Mouse (Mus musculus) liver, adult 2 months (tissue): ENCODE results near the gene Kcna10. TPM values are rescaled to one million over a fixed set of nuclear protein-coding genes. Genes with fewer than 3 reads are reported as not detected.

Experiments
- DNase-seq: peaks from one replicate; pipeline ENCODE4 v3.0.0-alpha.2; 2011; ENCODE audit warnings: low read depth, low spot score; ENCODE audit errors: extremely low read depth
- H3K27ac ChIP-seq: fragments of 200-500 bp; replicated peaks from 2 replicates; pipeline ENCODE4 v1.5.1; 2012; ENCODE audit warnings: low read depth, mild to moderate bottlenecking, control low read depth, inconsistent platforms, low read length; ENCODE audit not compliant: insufficient read depth
- H3K27me3 ChIP-seq: fragments of 200-500 bp; 2 replicates; pipeline ENCODE4 v1.6.1; 2012; ENCODE audit warnings: mild to moderate bottlenecking, moderate library complexity, low read length, inconsistent platforms; ENCODE audit not compliant: control insufficient read depth, insufficient read depth
- H3K36me3 ChIP-seq: fragments of 200-500 bp; 2 replicates; pipeline ENCODE4 v1.6.1; 2012; ENCODE audit warnings: low read length, inconsistent platforms; ENCODE audit not compliant: control insufficient read depth, insufficient read depth
- H3K4me1 ChIP-seq: fragments of 200-500 bp; 2 replicates; pipeline ENCODE4 v1.6.1; 2011; ENCODE audit warnings: low read length; ENCODE audit not compliant: control insufficient read depth, insufficient read depth
- H3K4me3 ChIP-seq: fragments of 200-500 bp; 2 replicates; pipeline ENCODE4 v1.5.1; 2011; ENCODE audit warnings: low read depth, mild to moderate bottlenecking, control low read depth, low read length, moderate library complexity; ENCODE audit not compliant: insufficient read depth
- H3K79me2 ChIP-seq: fragments of 200-500 bp; 2 replicates; pipeline ENCODE4 v1.6.1; 2012; ENCODE audit warnings: inconsistent platforms, mild to moderate bottlenecking, low read length, moderate library complexity; ENCODE audit not compliant: control insufficient read depth, insufficient read depth
- H3K9ac ChIP-seq: fragments of 200-500 bp; 2 replicates; pipeline ENCODE4 v1.6.1; 2012; ENCODE audit warnings: low read depth, mild to moderate bottlenecking, control low read depth, inconsistent platforms, low read length
- CTCF ChIP-seq: fragments of 200-500 bp; IDR thresholded peaks from 2 replicates; pipeline ENCODE4 v1.5.1; 2011; ENCODE audit warnings: low read depth, low read length, control low read depth
- POLR2A ChIP-seq: fragments of 200-500 bp; IDR thresholded peaks from 2 replicates; pipeline ENCODE4 v1.6.1; 2011; ENCODE audit warnings: low read length, control low read depth; ENCODE audit not compliant: insufficient read depth; ENCODE audit errors: extremely low read depth
- WGBS: fragments of 180-500 bp; shearing (Covaris S2); methylation state at CpG from one replicate; pipeline ENCODE4 v1.1.7; 2018; 5-methylcytosine and 5-hydroxymethylcytosine counted together
- polyA plus RNA-seq: library from polyadenylated mRNA; depleted of rRNA; stranded (reverse); fragments of >200 nt; gene quantifications from 2 replicates; pipeline ENCODE4 v1.2.3, GENCODE M21; 2012; rRNA removed
- total RNA-seq: library from RNA; depleted of rRNA; stranded (reverse); fragments of >200 nt; gene quantifications from 2 replicates; pipeline ENCODE4 v1.2.3, GENCODE M21; 2014; rRNA removed

The Kcna10 gene
- not detected in 2 replicates for total RNA-seq
- not detected in 2 replicates for polyA plus RNA-seq

DNA sequence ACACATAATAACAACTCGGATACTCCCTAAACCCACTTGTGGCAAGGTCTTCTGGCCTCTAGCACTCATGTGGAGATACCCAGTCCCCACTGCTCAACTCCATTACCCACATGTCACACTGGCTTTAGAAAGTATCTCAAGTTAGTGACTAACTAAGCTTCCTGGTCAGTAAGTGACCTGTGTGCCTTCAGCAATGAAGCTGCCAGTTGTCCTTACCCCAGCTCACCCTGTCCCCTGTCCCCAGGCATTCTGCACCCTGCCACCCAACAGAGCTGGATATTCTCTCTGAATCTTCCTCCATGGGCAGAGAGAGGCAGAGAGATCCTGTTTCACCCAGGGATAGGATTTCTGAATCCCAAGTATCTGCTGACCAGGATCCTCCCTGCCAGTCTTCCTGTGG lies at the start of gene Kcna10:
Gene Kcna10, plus strand, starts transcription at position 301 of the 400 bp plus-strand sequence.
- Histone ChIP-seq H3K4me3 (no peak within 1 kb of the TSS), H3K9ac (no peak within 1 kb of the TSS), H3K79me2 (no peaks in the 10 kb centered on the region), H3K4me1 (no peaks in the 10 kb centered on the region), H3K27me3 (no peaks in the 10 kb centered on the region), H3K36me3 (no peaks in the 10 kb centered on the region), H3K27ac (no peak within 1 kb of the TSS)
- no peak for TF ChIP-seq POLR2A
- no peak for TF ChIP-seq CTCF
- 64% methylated on average over 1 of the region's 1 CpGs for WGBS
- no peak for DNase-seq

DNA sequence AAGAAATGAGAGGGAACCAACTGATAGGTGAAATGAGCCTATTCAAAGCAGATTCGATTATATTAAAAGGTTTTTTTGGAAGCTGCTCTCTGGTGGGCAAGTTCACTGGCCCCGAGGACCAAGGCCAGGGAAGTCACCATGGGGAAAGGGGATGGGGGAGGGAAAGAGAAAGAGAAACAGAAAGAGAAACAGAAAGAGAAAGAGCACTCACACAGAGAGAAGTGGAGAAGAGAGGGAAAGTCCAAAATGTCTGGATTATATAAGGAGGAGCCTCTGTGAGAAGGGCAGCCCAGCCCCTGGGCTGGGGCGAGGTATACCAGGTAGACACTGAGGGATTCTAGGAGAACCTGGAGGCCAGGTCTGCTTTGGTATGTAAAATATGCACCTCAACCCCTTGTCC lies 48.4 kb upstream of the Kcna10 start:
- 73% methylated on average over 3 of the region's 3 CpGs for WGBS
- Histone ChIP-seq H3K27me3 (no peaks in the 10 kb centered on the region), H3K36me3 (no peaks in the 10 kb centered on the region), H3K4me1 (peaks cover 5% of the 10 kb centered on the region; the same call in 1 of the 2 replicates), H3K9ac (no peak overlapping the region), H3K27ac (no peak overlapping the region), H3K4me3 (no peak overlapping the region), H3K79me2 (no peaks in the 10 kb centered on the region)
- DNase-seq, result no peak
- no peak for TF ChIP-seq CTCF
- TF ChIP-seq POLR2A, result no peak

DNA sequence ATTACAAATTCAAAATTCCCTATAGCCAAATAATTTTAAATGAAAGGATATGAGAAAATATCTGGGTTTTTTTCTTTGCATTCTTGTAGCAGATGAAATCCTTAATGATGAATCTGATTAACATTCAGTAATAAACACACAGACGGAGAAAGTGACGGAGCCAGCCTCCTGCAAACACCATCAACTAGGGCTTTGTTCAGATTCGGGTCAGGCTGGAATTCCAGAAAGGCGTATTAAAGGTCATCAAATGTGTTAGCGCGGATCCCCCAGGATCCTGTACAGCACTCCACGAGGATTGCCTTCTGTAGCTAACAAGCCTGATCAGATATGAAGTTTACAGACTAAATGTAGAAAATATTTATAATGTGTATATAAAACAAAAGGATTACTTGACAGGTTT lies 35.7 kb upstream of the Kcna10 start:
- H3K79me2 ChIP-seq, result no peaks in the 10 kb centered on the region
- no peak overlapping the region for H3K4me3 ChIP-seq
- no peaks in the 10 kb centered on the region for H3K27me3 ChIP-seq
- no peak overlapping the region for H3K9ac ChIP-seq
- H3K27ac ChIP-seq, result no peak overlapping the region
- no peak for DNase-seq
- TF ChIP-seq POLR2A (no peak), CTCF (no peak)
- 80% methylated on average over 7 of the region's 7 CpGs for WGBS
- no peaks in the 10 kb centered on the region for H3K4me1 ChIP-seq
- no peaks in the 10 kb centered on the region for H3K36me3 ChIP-seq

DNA sequence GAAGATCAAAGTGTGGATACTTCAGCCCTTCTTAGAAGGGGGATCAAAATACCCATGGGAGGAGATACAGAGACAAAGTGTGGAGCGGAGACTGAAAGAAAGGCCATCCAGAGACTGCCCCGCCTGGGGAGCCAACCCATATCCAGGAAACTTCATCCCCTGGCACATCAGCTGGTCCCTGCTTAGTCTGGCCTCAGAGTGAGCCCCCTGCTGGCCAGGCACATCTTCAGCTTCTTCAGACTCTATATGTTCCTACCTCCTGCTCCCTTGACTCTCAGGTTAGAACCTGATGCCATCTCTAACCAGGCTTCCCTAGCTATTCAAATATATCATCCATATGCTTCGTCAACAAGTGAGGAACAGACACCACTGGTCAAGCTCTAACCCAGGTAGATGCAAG lies 33.9 kb upstream of the Kcna10 start:
- TF ChIP-seq CTCF, result peak; percentile 71
- no peak for TF ChIP-seq POLR2A
- no peak overlapping the region for H3K27ac ChIP-seq
- H3K4me1 ChIP-seq, result no peaks in the 10 kb centered on the region
- no peak overlapping the region for H3K4me3 ChIP-seq
- no peak overlapping the region for H3K9ac ChIP-seq
- DNase-seq, result peak; percentile 9
- WGBS, result 49% methylated on average over 3 of the region's 3 CpGs
- H3K36me3 ChIP-seq, result no peaks in the 10 kb centered on the region
- no peaks in the 10 kb centered on the region for H3K79me2 ChIP-seq
- no peaks in the 10 kb centered on the region for H3K27me3 ChIP-seq

DNA sequence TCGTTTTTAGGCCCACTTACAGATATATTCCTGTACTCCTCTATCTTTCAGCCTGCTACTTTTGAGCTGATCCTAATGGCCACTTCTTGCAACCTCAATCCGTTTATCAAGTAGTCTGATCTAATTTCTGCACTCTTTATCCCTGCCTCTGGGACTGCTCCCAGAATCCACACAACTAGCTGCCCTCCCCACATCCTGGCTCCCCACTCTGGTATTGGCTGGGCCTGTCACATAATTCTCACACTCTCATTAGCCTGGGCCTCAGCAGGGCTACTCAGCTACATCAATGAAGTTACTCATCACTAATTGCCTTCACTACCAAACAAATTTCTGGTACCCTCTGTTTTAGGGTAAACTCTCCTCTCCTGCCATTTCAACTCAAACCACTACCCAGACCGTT lies 32.4 kb upstream of the Kcna10 start:
- H3K27me3 ChIP-seq, result no peaks in the 10 kb centered on the region
- no peak overlapping the region for H3K4me3 ChIP-seq
- no peak overlapping the region for H3K27ac ChIP-seq
- TF ChIP-seq POLR2A (no peak), CTCF (no peak)
- no peaks in the 10 kb centered on the region for H3K4me1 ChIP-seq
- 46% methylated on average over 3 of the region's 3 CpGs for WGBS
- DNase-seq, result no peak
- no peak overlapping the region for H3K9ac ChIP-seq
- no peaks in the 10 kb centered on the region for H3K79me2 ChIP-seq
- no peaks in the 10 kb centered on the region for H3K36me3 ChIP-seq

DNA sequence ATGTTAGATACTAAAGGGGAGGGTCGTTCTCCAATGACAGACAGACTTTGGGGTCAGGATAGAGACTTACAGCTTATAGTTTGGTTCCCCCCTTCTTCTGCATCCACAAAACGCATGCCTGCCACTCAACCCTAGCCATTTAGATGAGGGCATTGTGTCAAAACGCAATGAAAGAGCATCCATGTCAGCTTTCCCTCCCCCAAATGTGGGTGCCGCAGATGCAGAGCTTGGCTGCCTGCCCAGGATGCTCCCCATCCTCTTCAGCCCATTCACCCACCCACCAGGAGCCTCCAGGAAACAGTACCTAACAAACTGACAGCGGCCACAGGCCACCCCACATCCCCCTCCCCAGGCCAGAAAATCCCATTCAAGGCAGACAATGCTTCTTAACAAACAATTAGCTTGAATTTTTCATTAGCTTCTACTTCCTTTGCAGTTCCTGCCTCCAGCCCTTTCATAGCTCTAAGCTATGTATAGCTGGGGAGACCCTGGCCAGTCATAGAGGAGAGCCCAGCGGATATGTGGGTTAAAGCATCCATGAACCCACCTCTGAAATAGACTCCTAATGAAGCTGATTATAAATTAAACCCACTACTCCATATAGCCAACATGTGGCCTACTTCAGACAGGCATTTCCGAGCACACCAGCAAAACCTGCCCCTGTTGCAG lies 31.9 kb upstream of the Kcna10 start:
- no peak overlapping the region for H3K9ac ChIP-seq
- no peaks in the 10 kb centered on the region for H3K36me3 ChIP-seq
- no peaks in the 10 kb centered on the region for H3K79me2 ChIP-seq
- H3K27me3 ChIP-seq, result no peaks in the 10 kb centered on the region
- H3K4me3 ChIP-seq, result no peak overlapping the region
- 62% methylated on average over 7 of the region's 7 CpGs for WGBS
- TF ChIP-seq CTCF, result no peak
- no peak for TF ChIP-seq POLR2A
- no peak for DNase-seq
- no peak overlapping the region for H3K27ac ChIP-seq
- no peaks in the 10 kb centered on the region for H3K4me1 ChIP-seq
